Mouse (Mus musculus): ENCODE results near the gene 5530400C23Rik.
"Not testable (repeated sequence)": the region's sequence is repeated elsewhere in the genome, so short reads cannot be mapped to it uniquely, and the experiment has no call there.

The 5530400C23Rik gene

DNA sequence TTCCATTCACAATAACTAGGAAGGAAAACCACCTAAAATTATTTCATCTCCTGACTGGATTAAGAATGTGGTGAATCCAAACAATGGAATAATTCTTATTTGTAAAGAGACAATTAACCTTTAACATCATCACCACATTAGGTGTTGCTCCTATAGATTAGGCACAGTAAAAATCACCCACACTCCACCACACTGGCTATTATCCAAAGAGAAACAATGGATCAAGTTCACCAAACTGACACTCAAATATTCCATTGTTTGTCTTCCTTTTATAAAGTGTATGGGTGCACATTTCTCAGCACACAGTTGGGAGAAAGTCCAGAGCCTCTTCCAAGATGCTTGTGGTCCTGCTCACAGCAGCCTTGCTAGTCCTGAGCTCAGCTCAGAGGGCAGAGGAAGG is at the start of gene 5530400C23Rik:
Gene 5530400C23Rik (plus strand): TSS at position 301 of the 400 bp plus-strand sequence.
- DNase-seq (ENCODE audit: low spot score), result not testable (repeated sequence)

DNA sequence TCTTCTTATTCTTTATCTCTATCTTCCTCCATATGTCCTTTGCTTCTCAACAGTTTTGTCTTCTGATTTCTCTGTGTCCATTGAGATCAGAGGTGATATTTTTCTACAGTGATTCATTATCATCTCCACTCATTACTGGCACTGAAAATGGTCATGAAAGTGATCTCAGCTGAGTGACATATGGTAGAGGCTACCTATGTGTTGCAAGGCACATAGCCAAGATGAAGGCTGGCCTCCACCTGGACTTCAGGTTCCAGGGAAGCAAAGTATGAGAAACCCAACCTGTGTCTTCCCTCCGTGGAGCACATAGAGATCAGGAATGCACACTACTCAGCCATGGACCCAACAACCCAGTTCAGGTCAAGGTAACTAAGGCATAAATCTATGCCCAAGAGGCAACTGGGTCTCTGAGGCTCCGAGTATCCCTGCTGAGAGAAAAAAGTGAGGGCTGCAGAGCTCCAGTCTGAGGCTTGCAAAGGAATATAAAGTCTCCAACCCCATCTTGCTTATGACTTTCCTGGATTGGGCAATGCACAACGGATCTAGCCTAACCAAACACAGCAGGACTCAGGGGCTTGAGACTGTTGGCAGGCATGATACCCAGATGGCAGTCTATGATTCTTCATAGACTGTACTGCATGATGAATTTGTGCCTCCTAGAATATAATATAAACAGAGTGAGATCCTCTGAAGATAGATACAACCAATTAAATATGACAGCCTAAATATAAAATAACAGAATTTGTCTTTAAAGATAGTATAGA is 14.1 kb downstream of the 5530400C23Rik start:
- no peak for DNase-seq (ENCODE audit: low spot score)

DNA sequence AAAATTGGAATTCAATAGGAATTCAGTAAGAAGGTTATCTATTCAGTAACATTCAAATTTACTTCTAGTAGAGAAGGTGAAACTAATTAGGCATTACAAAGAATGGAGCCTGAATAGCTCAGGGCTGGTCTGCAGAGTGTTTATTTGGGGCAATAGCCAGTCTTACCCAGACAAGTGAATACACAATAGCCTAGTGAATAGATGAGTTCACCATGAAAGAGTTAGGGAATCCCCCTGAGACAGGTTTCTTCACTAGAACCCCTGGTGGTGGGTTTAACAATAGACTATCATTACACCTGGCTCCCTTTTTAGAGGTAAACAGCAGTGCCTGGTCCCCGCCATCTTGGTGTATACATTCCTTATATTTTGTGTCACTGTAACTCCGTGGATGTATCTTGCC is 21.9 kb downstream of the 5530400C23Rik start:
- not testable (repeated sequence) for DNase-seq (ENCODE audit: low spot score)

GRCm38 (mm10) chr6:133338535-133338934 is 46.5 kb downstream of the 5530400C23Rik start:
- no peak for DNase-seq (ENCODE audit: low spot score)

DNA sequence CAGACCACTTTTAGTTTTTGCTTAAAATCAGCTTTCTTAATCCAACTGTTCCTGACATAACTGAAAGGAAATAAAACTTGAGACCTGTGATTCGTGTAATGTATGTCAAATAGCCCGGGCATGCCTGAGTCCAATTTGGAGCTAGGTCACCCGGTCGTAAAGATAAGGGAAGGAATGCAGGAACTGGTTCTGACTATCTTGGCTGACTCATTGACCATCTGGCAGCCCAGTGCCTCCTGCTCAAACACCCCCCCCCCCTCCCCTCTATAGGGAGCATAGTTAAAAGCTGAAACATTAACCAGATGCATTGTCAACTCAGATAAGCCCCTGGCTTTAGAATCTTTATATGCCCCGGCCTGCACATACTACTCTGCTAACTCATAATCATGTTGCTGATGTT is 49.7 kb downstream of the 5530400C23Rik start:
- not testable (repeated sequence) for DNase-seq (ENCODE audit: low spot score)
